22 mouse cellular contexts compared by ENCODE assay signal in the genomic region with DNA sequence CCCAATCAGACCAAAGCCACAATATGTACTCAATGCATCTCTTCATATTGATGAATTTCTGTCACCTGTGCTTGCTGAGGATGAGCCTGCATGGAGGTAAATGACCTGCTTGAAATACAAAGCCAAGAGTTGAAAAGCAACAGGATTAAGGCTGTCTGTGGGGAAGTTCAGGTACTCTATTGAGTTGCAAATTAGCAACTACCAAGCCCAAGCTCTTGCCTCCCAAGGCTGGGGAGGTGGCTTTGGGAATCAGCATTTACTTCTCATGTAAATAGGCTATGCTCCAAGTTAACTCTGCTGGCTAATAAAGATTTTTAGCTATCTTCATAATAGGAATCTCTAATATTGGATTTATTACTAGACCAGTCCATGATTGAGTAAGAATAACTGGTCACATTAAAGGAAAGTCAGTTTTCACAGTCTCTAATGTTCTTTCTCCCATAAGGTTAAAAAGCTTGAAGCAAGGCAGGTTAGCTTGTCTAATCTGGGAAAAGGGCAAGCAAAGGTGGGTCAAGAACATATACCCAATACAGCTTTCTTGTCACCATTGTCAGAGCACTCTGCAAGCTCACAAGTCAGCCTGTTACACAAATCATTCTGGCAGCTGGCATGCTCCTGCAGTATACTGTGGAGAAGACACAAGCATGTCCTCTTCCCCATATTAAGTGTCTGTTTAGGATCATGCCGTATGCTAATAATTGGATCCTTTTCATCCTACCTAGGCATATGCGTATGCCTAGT. TPM values are rescaled to one million over a fixed set of nuclear protein-coding genes. Genes with fewer than 3 reads are reported as not detected.
"Had no signal": no experiment of that assay in that cellular context is flagged by ENCODE, and none has a peak within 500 bp of the region (broad histone marks: within the 10 kb centered on the region; RNA-seq: fewer than 3 reads in every experiment).

No protein-coding gene starts in this region.

- H3K4me1 ChIP-seq: midbrain, embryonic 10.5 days; midbrain, embryonic 12.5 days; neural tube, embryonic 13.5 days; neural tube, embryonic 15.5 days had no signal

- H3K27ac ChIP-seq: midbrain, embryonic 10.5 days; midbrain, embryonic 12.5 days; neural tube, embryonic 13.5 days; neural tube, embryonic 15.5 days had no signal

- DNase-seq: lung, adult 18-20 months; lung, embryonic 14.5 days; lung, postnatal 10 days; lung, postnatal 4 days; midbrain, embryonic 14.5 days; retina, postnatal 1 day; right cerebral cortex, adult 18-20 months; right cerebral cortex, postnatal 25 days; right cerebral cortex, postnatal 4 days; spleen, adult 18-20 months; thymus, adult 18-20 months; thymus, postnatal 14 days; thymus, postnatal 36 days had no signal

- H3K27me3 ChIP-seq: midbrain, embryonic 12.5 days; neural tube, embryonic 13.5 days; neural tube, embryonic 15.5 days had no signal

- H3K9me3 ChIP-seq: midbrain, embryonic 10.5 days; midbrain, embryonic 12.5 days; neural tube, embryonic 13.5 days; neural tube, embryonic 15.5 days had no signal

- H3K9ac ChIP-seq: lung, embryonic 14.5 days; midbrain, embryonic 12.5 days; neural tube, embryonic 13.5 days; neural tube, embryonic 15.5 days had no signal

- H3K36me3 ChIP-seq: midbrain, embryonic 10.5 days; midbrain, embryonic 12.5 days; neural tube, embryonic 13.5 days; neural tube, embryonic 15.5 days had no signal

- H3K4me3 ChIP-seq: midbrain, embryonic 10.5 days; midbrain, embryonic 12.5 days; myocyte; neural tube, embryonic 13.5 days; neural tube, embryonic 15.5 days had no signal

- ATAC-seq: midbrain, embryonic 16.5 days had no signal

- H3K4me2 ChIP-seq: lung, embryonic 14.5 days; midbrain, embryonic 12.5 days; neural tube, embryonic 13.5 days; neural tube, embryonic 15.5 days had no signal

RNA-seq across cellular contexts. Expression of a gene that starts 17.7 kb away (rescaled TPM):
- total RNA-seq: megakaryocyte, adult 5-6 weeks; megakaryocyte-erythroid progenitor cell, adult 5-6 weeks had no signal
- polyA plus RNA-seq: myocyte; small intestine, adult 2 months had no signal
